Mouse (Mus musculus) hindbrain, postnatal 0 days (tissue): ENCODE results near the gene Tmem200a. TPM values are rescaled to one million over a fixed set of nuclear protein-coding genes. Genes with fewer than 3 reads are reported as not detected.
A peak's percentile ranks its signal among the peaks of the same experiment; 100 is the strongest.

ENCODE experiments used
- ATAC-seq: fragments of 200-750 bp; cut with Nextera tagmentation; 2 replicates; pipeline ENCODE4 v1.8.0; 2017; ENCODE audit warnings: mild to moderate bottlenecking, moderate TSS enrichment, moderate library complexity
- DNase-seq: peaks from one replicate; pipeline ENCODE4 v3.0.0-alpha.2; 2015; ENCODE audit warnings: low spot score
- H3K27ac ChIP-seq: fragments of 300-500 bp; sonication (generic); 2 replicates; pipeline ENCODE4 v1.5.1; 2014; ENCODE audit warnings: mild to moderate bottlenecking
- H3K27me3 ChIP-seq: fragments of 300-500 bp; sonication (generic); 2 replicates; pipeline ENCODE4 v1.6.1; 2014; ENCODE audit warnings: low read length, mixed read lengths; ENCODE audit not compliant: insufficient read depth
- H3K36me3 ChIP-seq: fragments of 300-500 bp; sonication (generic); 2 replicates; pipeline ENCODE4 v1.6.1; 2014; ENCODE audit warnings: low read length, mixed read lengths; ENCODE audit not compliant: insufficient read depth
- H3K4me1 ChIP-seq: fragments of 300-500 bp; sonication (generic); 2 replicates; pipeline ENCODE4 v1.6.1; 2014; ENCODE audit warnings: antibody characterized with exemption, low read length, mixed read lengths; ENCODE audit not compliant: insufficient read depth
- H3K4me2 ChIP-seq: fragments of 300-500 bp; sonication (generic); 2 replicates; pipeline ENCODE4 v1.6.1; 2014; ENCODE audit warnings: low read depth, mild to moderate bottlenecking, low read length, moderate library complexity, mixed read lengths
- H3K4me3 ChIP-seq: fragments of 300-500 bp; sonication (generic); 2 replicates; pipeline ENCODE4 v1.5.1; 2014; ENCODE audit warnings: low read length
- H3K9ac ChIP-seq: fragments of 300-500 bp; sonication (generic); replicated peaks from 2 replicates; pipeline ENCODE4 v1.6.1; 2014; ENCODE audit warnings: mild to moderate bottlenecking, low read length, moderate library complexity, mixed read lengths
- H3K9me3 ChIP-seq: fragments of 300-500 bp; sonication (generic); 2 replicates; pipeline ENCODE4 v1.6.1; 2016; ENCODE audit warnings: low read length, mixed read lengths
- CTCF ChIP-seq: IDR thresholded peaks from 2 replicates; pipeline ENCODE4 v1.5.1; 2016; ENCODE audit warnings: antibody characterized with exemption, control low read depth, low read depth
- WGBS: fragments of 180-500 bp; shearing (Covaris S2); extraction: QIAGEN DNeasy Blood & Tissue Kit; methylation state at CpG from one replicate; pipeline ENCODE4 v1.1.7; 2014; 5-methylcytosine and 5-hydroxymethylcytosine counted together
- polyA plus RNA-seq: library from polyadenylated mRNA; unstranded; fragments of >200 nt; fragmentation: Nextera tagmentation; extraction: Ambion mirVana; gene quantifications from 2 replicates; pipeline ENCODE4 v1.2.1, GENCODE M21; 2015
- total RNA-seq: library from RNA; depleted of rRNA; stranded (reverse); fragments of >200 nt; gene quantifications from 2 replicates; pipeline ENCODE4 v1.2.3, GENCODE M21; 2014

Tmem200a gene
- total and polyA plus RNA-seq, 2 experiments from 2014 or later, result 15.6 to 56.0 TPM

GRCm38 (mm10) chr10:25952150-25952549 is 126.7 kb downstream of the Tmem200a start:
- Histone ChIP-seq H3K4me1 (no peaks in the 10 kb centered on the region), H3K36me3 (no peaks in the 10 kb centered on the region), H3K27me3 (no peaks in the 10 kb centered on the region), H3K9ac (no peak overlapping the region), H3K9me3 (no peaks in the 10 kb centered on the region), H3K4me2 (no peak overlapping the region), H3K27ac (no peak overlapping the region), H3K4me3 (no peak overlapping the region)
- whole genome bisulfite sequencing, result 92% methylated on average over 6 of the region's 6 CpGs
- ATAC-seq (no peak), DNase-seq (no peak)
- TF ChIP-seq CTCF, result no peak

- Histone ChIP-seq H3K9ac (no peak overlapping the region), H3K27ac (no peak overlapping the region), H3K4me1 (no peaks in the 10 kb centered on the region), H3K9me3 (no peaks in the 10 kb centered on the region), H3K4me2 (no peak overlapping the region), H3K27me3 (no peaks in the 10 kb centered on the region), H3K36me3 (no peaks in the 10 kb centered on the region), H3K4me3 (no peak overlapping the region)
- no peak for TF ChIP-seq CTCF
- WGBS, result 79% methylated on average over 2 of the region's 2 CpGs
- ATAC-seq (no peak), DNase-seq (no peak)
Observed at GRCm38 (mm10) chr10:25945866-25946265, 133.0 kb downstream of the Tmem200a start.

GRCm38 (mm10) chr10:25944641-25945040 is 134.2 kb downstream of the Tmem200a start:
- DNase-seq (no peak), ATAC-seq (no peak)
- no peak overlapping the region for H3K4me2 ChIP-seq
- no peak overlapping the region for H3K9ac ChIP-seq
- no peaks in the 10 kb centered on the region for H3K4me1 ChIP-seq
- TF ChIP-seq CTCF, result no peak
- H3K9me3 ChIP-seq, result no peaks in the 10 kb centered on the region
- H3K27me3 ChIP-seq, result no peaks in the 10 kb centered on the region
- no peak overlapping the region for H3K4me3 ChIP-seq
- no peaks in the 10 kb centered on the region for H3K36me3 ChIP-seq
- WGBS, result 16% methylated on average over 2 of the region's 2 CpGs
- H3K27ac ChIP-seq, result no peak overlapping the region

- whole genome bisulfite sequencing, result 84% methylated on average over 8 of the region's 8 CpGs
Observed at GRCm38 (mm10) chr10:25931796-25932195, 147.1 kb downstream of the Tmem200a start.

GRCm38 (mm10) chr10:25929401-25930150 is 149.3 kb downstream of the Tmem200a start:
- peak overlapping the region; percentile 40 for H3K4me2 ChIP-seq

More at GRCm38 (mm10) chr10:25931796-25932195, 147.1 kb downstream of the Tmem200a start:
- TF ChIP-seq CTCF, result no peak
- Histone ChIP-seq H3K4me1 (peaks cover 6% of the 10 kb centered on the region), H3K36me3 (no peaks in the 10 kb centered on the region), H3K27ac (no peak overlapping the region), H3K27me3 (no peaks in the 10 kb centered on the region), H3K4me3 (no peak overlapping the region), H3K9ac (no peak overlapping the region), H3K4me2 (no peak overlapping the region), H3K9me3 (no peaks in the 10 kb centered on the region)
- no peak for ATAC-seq
- DNase-seq, result no peak

GRCm38 (mm10) chr10:25928861-25929368 is 149.9 kb downstream of the Tmem200a start:
- Histone ChIP-seq H3K4me3 (no peak overlapping the region), H3K4me1 (peaks cover 6% of the 10 kb centered on the region), H3K9ac (no peak overlapping the region), H3K27me3 (no peaks in the 10 kb centered on the region), H3K4me2 (peak overlapping the region; percentile 40), H3K9me3 (no peaks in the 10 kb centered on the region), H3K27ac (no peak overlapping the region), H3K36me3 (no peaks in the 10 kb centered on the region)
- WGBS, result 30% methylated on average over 8 of the region's 8 CpGs
- TF ChIP-seq CTCF, result no peak
- peak; percentile 33; the same call in 1 of the 2 replicates for ATAC-seq
- DNase-seq, result no peak

More at GRCm38 (mm10) chr10:25929401-25930150, 149.3 kb downstream of the Tmem200a start:
- no peak for TF ChIP-seq CTCF
- no peak overlapping the region for H3K9ac ChIP-seq
- H3K4me3 ChIP-seq, result no peak overlapping the region; the same call in 1 of the 2 replicates
- no peaks in the 10 kb centered on the region for H3K27me3 ChIP-seq
- 11% methylated on average over 12 of the region's 12 CpGs for WGBS
- no peak overlapping the region for H3K27ac ChIP-seq
- peak; percentile 64 for DNase-seq
- ATAC-seq, result peak; percentile 79
- H3K36me3 ChIP-seq, result no peaks in the 10 kb centered on the region
- H3K9me3 ChIP-seq, result no peaks in the 10 kb centered on the region
- H3K4me1 ChIP-seq, result peaks cover 6% of the 10 kb centered on the region

- ATAC-seq (no peak), DNase-seq (no peak)
- no peaks in the 10 kb centered on the region for H3K9me3 ChIP-seq
- peaks cover 6% of the 10 kb centered on the region for H3K4me1 ChIP-seq
- no peaks in the 10 kb centered on the region for H3K27me3 ChIP-seq
- no peak overlapping the region for H3K9ac ChIP-seq
- H3K4me2 ChIP-seq, result no peak overlapping the region
- TF ChIP-seq CTCF, result no peak
- no peaks in the 10 kb centered on the region for H3K36me3 ChIP-seq
- WGBS, result 60% methylated on average over 3 of the region's 3 CpGs
- no peak overlapping the region for H3K4me3 ChIP-seq
- H3K27ac ChIP-seq, result no peak overlapping the region
Observed at GRCm38 (mm10) chr10:25928448-25928786, 150.4 kb downstream of the Tmem200a start.
